Mouse (Mus musculus): ENCODE data around the gene Fbxw11. TPM values are rescaled to one million over a fixed set of nuclear protein-coding genes. Genes with fewer than 3 reads are reported as not detected.

The Fbxw11 gene
- polyA plus RNA-seq (2012; ENCODE audit: insufficient read depth, insufficient read length, missing spikeins), result 26.5 and 27.8 TPM in 2 replicates

GRCm38 (mm10) chr11:32642249-32642876 lies at the start of gene Fbxw11:
TSS of gene Fbxw11 (plus strand) at chr11:32642724.
- peak within 1 kb of the TSS; percentile 88 for H3K4me3 ChIP-seq (ENCODE audit: insufficient read depth, low read depth, low read length)
- H3K4me1 ChIP-seq (ENCODE audit: control insufficient read depth, insufficient read depth, insufficient read length, low read length), result peaks cover 4% of the 10 kb centered on the region; the same call in 1 of the 2 replicates
- H3K27ac ChIP-seq (replicated peaks; ENCODE audit: low read depth, low read length), result peak within 1 kb of the TSS; percentile 99

GRCm38 (mm10) chr11:32593081-32593480 lies 49.4 kb upstream of the Fbxw11 start:
- Histone ChIP-seq H3K4me1 (ENCODE audit: control insufficient read depth, insufficient read depth, insufficient read length, low read length) (no peaks in the 10 kb centered on the region), H3K4me3 (ENCODE audit: insufficient read depth, low read depth, low read length) (no peak overlapping the region), H3K27ac (replicated peaks; ENCODE audit: low read depth, low read length) (no peak overlapping the region)

GRCm38 (mm10) chr11:32594122-32594521 lies 48.4 kb upstream of the Fbxw11 start:
- no peaks in the 10 kb centered on the region for H3K4me1 ChIP-seq (ENCODE audit: control insufficient read depth, insufficient read depth, insufficient read length, low read length)
- H3K4me3 ChIP-seq (ENCODE audit: insufficient read depth, low read depth, low read length), result no peak overlapping the region
- no peak overlapping the region for H3K27ac ChIP-seq (replicated peaks; ENCODE audit: low read depth, low read length)

- no peak overlapping the region for H3K27ac ChIP-seq (replicated peaks; ENCODE audit: low read depth, low read length)
- 0 out of 2 replicates have a peak, but pooled peaks cover 9% of the 10 kb centered on the region for H3K4me1 ChIP-seq (ENCODE audit: control insufficient read depth, insufficient read depth, insufficient read length, low read length)
- H3K4me3 ChIP-seq (ENCODE audit: insufficient read depth, low read depth, low read length), result no peak overlapping the region
Measured at GRCm38 (mm10) chr11:32600371-32600770, 42.2 kb upstream of the Fbxw11 start.

GRCm38 (mm10) chr11:32601528-32602323 lies 40.8 kb upstream of the Fbxw11 start:
- Histone ChIP-seq H3K4me3 (ENCODE audit: insufficient read depth, low read depth, low read length) (no peak overlapping the region), H3K27ac (replicated peaks; ENCODE audit: low read depth, low read length) (peak overlapping the region; percentile 76)

GRCm38 (mm10) chr11:32604663-32605062 lies 37.9 kb upstream of the Fbxw11 start:
- Histone ChIP-seq H3K4me1 (ENCODE audit: control insufficient read depth, insufficient read depth, insufficient read length, low read length) (peaks cover 12% of the 10 kb centered on the region; the same call in 1 of the 2 replicates), H3K27ac (replicated peaks; ENCODE audit: low read depth, low read length) (peak overlapping the region; percentile 69), H3K4me3 (ENCODE audit: insufficient read depth, low read depth, low read length) (no peak overlapping the region)

More at GRCm38 (mm10) chr11:32601528-32602323, 40.8 kb upstream of the Fbxw11 start:
- 0 out of 2 replicates have a peak, but pooled peaks cover 9% of the 10 kb centered on the region for H3K4me1 ChIP-seq (ENCODE audit: control insufficient read depth, insufficient read depth, insufficient read length, low read length)

GRCm38 (mm10) chr11:32605131-32605860 lies 37.2 kb upstream of the Fbxw11 start:
- H3K27ac ChIP-seq (replicated peaks; ENCODE audit: low read depth, low read length), result peak overlapping the region; percentile 97
- H3K4me1 ChIP-seq (ENCODE audit: control insufficient read depth, insufficient read depth, insufficient read length, low read length), result peaks cover 12% of the 10 kb centered on the region; the same call in 1 of the 2 replicates
- peak overlapping the region; percentile 25; the same call in 1 of the 2 replicates for H3K4me3 ChIP-seq (ENCODE audit: insufficient read depth, low read depth, low read length)

- H3K27ac ChIP-seq (replicated peaks; ENCODE audit: low read depth, low read length), result no peak overlapping the region
- H3K4me1 ChIP-seq (ENCODE audit: control insufficient read depth, insufficient read depth, insufficient read length, low read length), result peaks cover 12% of the 10 kb centered on the region; the same call in 1 of the 2 replicates
- no peak overlapping the region for H3K4me3 ChIP-seq (ENCODE audit: insufficient read depth, low read depth, low read length)
Measured at GRCm38 (mm10) chr11:32605907-32606306, 36.6 kb upstream of the Fbxw11 start.

GRCm38 (mm10) chr11:32607319-32607718 lies 35.2 kb upstream of the Fbxw11 start:
- Histone ChIP-seq H3K27ac (replicated peaks; ENCODE audit: low read depth, low read length) (0 out of 2 replicates have a peak overlapping the region, but pooled peaks have one; percentile 28), H3K4me3 (ENCODE audit: insufficient read depth, low read depth, low read length) (no peak overlapping the region), H3K4me1 (ENCODE audit: control insufficient read depth, insufficient read depth, insufficient read length, low read length) (peaks cover 8% of the 10 kb centered on the region; the same call in 1 of the 2 replicates)

- Histone ChIP-seq H3K27ac (replicated peaks; ENCODE audit: low read depth, low read length) (no peak overlapping the region), H3K4me3 (ENCODE audit: insufficient read depth, low read depth, low read length) (no peak overlapping the region), H3K4me1 (ENCODE audit: control insufficient read depth, insufficient read depth, insufficient read length, low read length) (peaks cover 3% of the 10 kb centered on the region; the same call in 1 of the 2 replicates)
Measured at GRCm38 (mm10) chr11:32610616-32611015, 31.9 kb upstream of the Fbxw11 start.

GRCm38 (mm10) chr11:32612304-32612703 lies 30.2 kb upstream of the Fbxw11 start:
- Histone ChIP-seq H3K4me1 (ENCODE audit: control insufficient read depth, insufficient read depth, insufficient read length, low read length) (peaks cover 3% of the 10 kb centered on the region; the same call in 1 of the 2 replicates), H3K27ac (replicated peaks; ENCODE audit: low read depth, low read length) (no peak overlapping the region), H3K4me3 (ENCODE audit: insufficient read depth, low read depth, low read length) (no peak overlapping the region)

GRCm38 (mm10) chr11:32614463-32614862 lies 28.1 kb upstream of the Fbxw11 start:
- no peak overlapping the region for H3K4me3 ChIP-seq (ENCODE audit: insufficient read depth, low read depth, low read length)
- no peak overlapping the region for H3K27ac ChIP-seq (replicated peaks; ENCODE audit: low read depth, low read length)
- H3K4me1 ChIP-seq (ENCODE audit: control insufficient read depth, insufficient read depth, insufficient read length, low read length), result peaks cover 15% of the 10 kb centered on the region

GRCm38 (mm10) chr11:32615561-32615960 lies 27.0 kb upstream of the Fbxw11 start:
- H3K27ac ChIP-seq (replicated peaks; ENCODE audit: low read depth, low read length), result no peak overlapping the region
- no peak overlapping the region for H3K4me3 ChIP-seq (ENCODE audit: insufficient read depth, low read depth, low read length)
- H3K4me1 ChIP-seq (ENCODE audit: control insufficient read depth, insufficient read depth, insufficient read length, low read length), result peaks cover 18% of the 10 kb centered on the region

GRCm38 (mm10) chr11:32616091-32616490 lies 26.4 kb upstream of the Fbxw11 start:
- Histone ChIP-seq H3K27ac (replicated peaks; ENCODE audit: low read depth, low read length) (no peak overlapping the region), H3K4me1 (ENCODE audit: control insufficient read depth, insufficient read depth, insufficient read length, low read length) (peaks cover 18% of the 10 kb centered on the region), H3K4me3 (ENCODE audit: insufficient read depth, low read depth, low read length) (no peak overlapping the region)

GRCm38 (mm10) chr11:32618036-32618435 lies 24.5 kb upstream of the Fbxw11 start:
- H3K4me1 ChIP-seq (ENCODE audit: control insufficient read depth, insufficient read depth, insufficient read length, low read length), result peaks cover 18% of the 10 kb centered on the region
- peak overlapping the region; percentile 25; the same call in 1 of the 2 replicates for H3K27ac ChIP-seq (replicated peaks; ENCODE audit: low read depth, low read length)

More at GRCm38 (mm10) chr11:32618036-32618435, 24.5 kb upstream of the Fbxw11 start:
- H3K4me3 ChIP-seq (ENCODE audit: insufficient read depth, low read depth, low read length), result no peak overlapping the region

Data from brown adipose tissue, adult 24 weeks (tissue).